Mouse (Mus musculus) adrenal gland, postnatal 25 days (tissue): Measurements from ENCODE around the gene Filip1l. TPM values are rescaled to one million over a fixed set of nuclear protein-coding genes. Genes with fewer than 3 reads are reported as not detected.

Experiments
- DNase-seq: peaks from one replicate; pipeline ENCODE4 v3.0.0; 2021; ENCODE audit warnings: mixed read lengths
- total RNA-seq: library from RNA; stranded (reverse); gene quantifications from 2 replicates; pipeline ENCODE4 v1.2.3, GENCODE M21; 2021

Gene Filip1l
- total RNA-seq, 1 experiment from 2014 or later, result 15.5 TPM

GRCm38 (mm10) chr16:57573831-57574230 is 220.9 kb downstream of the Filip1l start:
- DNase-seq, result no peak

GRCm38 (mm10) chr16:57575764-57576388 is 223.0 kb downstream of the Filip1l start:
- no peak for DNase-seq

- no peak for DNase-seq
These were observed 224.6 kb downstream of the Filip1l start for GRCm38 (mm10) chr16:57577519-57577918.

- DNase-seq, result no peak
These were observed 227.1 kb downstream of the Filip1l start for GRCm38 (mm10) chr16:57580041-57580440.

GRCm38 (mm10) chr16:57582008-57582407 is 229.1 kb downstream of the Filip1l start:
- no peak for DNase-seq

- DNase-seq, result no peak
These were observed 232.3 kb downstream of the Filip1l start for GRCm38 (mm10) chr16:57585201-57585600.

GRCm38 (mm10) chr16:57593422-57594157 is 240.7 kb downstream of the Filip1l start:
- DNase-seq, result no peak

- DNase-seq, result no peak
These were observed 244.5 kb downstream of the Filip1l start for GRCm38 (mm10) chr16:57597295-57597957.

- no peak for DNase-seq
These were observed 248.1 kb downstream of the Filip1l start for GRCm38 (mm10) chr16:57601031-57601430.

- peak; percentile 88 for DNase-seq
These were observed 253.7 kb downstream of the Filip1l start, which contains the start of gene Cmss1 for GRCm38 (mm10) chr16:57606444-57607227. TSS of gene Cmss1 (minus strand) at chr16:57606864.

- peak; percentile 19 for DNase-seq
These were observed 258.9 kb downstream of the Filip1l start for GRCm38 (mm10) chr16:57611768-57612167.

Other genes starting within 250 kb of the Filip1l start
- 51.5 and 55.6 TPM in 2 replicates for gene Tomm70a, start 231.4 kb upstream of the Filip1l start, total RNA-seq
- 53.2 and 61.0 TPM in 2 replicates for gene Nit2, start 185.8 kb upstream of the Filip1l start, total RNA-seq
- 35.1 and 45.1 TPM in 2 replicates for gene Tbc1d23, start 121.6 kb upstream of the Filip1l start, total RNA-seq
- not detected in 2 replicates for gene Tmem30c, start 60.2 kb upstream of the Filip1l start, total RNA-seq